Mouse (Mus musculus) layer of hippocampus, postnatal 14 days (tissue): ENCODE results near the gene Scamp3. TPM values are rescaled to one million over a fixed set of nuclear protein-coding genes. Genes with fewer than 3 reads are reported as not detected.

Source experiments
- DNase-seq, 2 experiments: peaks; one replicate each; pipeline ENCODE4 v3.0.0; 2021 to 2022; ENCODE audit warnings: low spot score in 2 of 2, mixed read lengths in 1 of 2
- total RNA-seq, 2 experiments: library from RNA; stranded (reverse); gene quantifications; 2 replicates each; pipeline ENCODE4 v1.2.3; 2021

Gene Scamp3
- total RNA-seq, 2 experiments from 2014 or later: 74.5 to 75.6 TPM

GRCm38 (mm10) chr3:89161786-89162185, 15.5 kb upstream of the Scamp3 start:
- no peak for DNase-seq

- no peak for DNase-seq
Measured at GRCm38 (mm10) chr3:89163123-89163522, 14.2 kb upstream of the Scamp3 start.

DNA sequence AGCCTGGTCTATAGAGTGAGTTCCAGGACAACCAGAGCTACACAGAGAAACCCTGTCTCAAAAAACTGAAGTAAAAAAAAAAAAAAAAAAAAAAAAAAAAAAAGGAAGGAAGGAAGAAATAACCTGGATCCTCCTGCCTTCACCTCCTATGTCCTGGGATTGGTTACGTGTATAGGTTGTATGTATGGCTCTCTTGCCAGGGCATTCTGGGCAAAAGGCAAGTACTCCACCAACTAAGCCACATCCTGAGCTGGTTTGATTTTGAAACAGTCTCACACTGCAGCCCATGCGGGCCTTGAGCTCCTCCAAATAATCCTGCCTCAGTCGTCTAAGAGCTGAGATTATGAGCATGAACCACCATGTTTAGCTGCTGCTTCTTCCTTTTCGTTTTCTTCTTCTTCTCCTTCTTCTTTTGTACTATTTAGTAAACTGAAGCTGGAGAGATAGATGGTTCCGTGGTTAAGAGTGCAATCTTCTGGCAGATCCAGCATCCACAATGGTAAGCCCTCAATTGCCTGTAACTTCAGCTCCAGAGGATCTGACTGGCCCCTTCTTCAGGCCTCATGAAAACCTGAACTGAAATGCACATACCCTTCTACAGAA, 13.5 kb upstream of the Scamp3 start:
- DNase-seq: no peak

- peak; percentile 86 to 93 for DNase-seq
Measured at GRCm38 (mm10) chr3:89164506-89165267, 12.6 kb upstream of the Scamp3 start, which contains the start of gene Clk2. Clk2 (plus strand) TSS chr3:89164795.

DNA sequence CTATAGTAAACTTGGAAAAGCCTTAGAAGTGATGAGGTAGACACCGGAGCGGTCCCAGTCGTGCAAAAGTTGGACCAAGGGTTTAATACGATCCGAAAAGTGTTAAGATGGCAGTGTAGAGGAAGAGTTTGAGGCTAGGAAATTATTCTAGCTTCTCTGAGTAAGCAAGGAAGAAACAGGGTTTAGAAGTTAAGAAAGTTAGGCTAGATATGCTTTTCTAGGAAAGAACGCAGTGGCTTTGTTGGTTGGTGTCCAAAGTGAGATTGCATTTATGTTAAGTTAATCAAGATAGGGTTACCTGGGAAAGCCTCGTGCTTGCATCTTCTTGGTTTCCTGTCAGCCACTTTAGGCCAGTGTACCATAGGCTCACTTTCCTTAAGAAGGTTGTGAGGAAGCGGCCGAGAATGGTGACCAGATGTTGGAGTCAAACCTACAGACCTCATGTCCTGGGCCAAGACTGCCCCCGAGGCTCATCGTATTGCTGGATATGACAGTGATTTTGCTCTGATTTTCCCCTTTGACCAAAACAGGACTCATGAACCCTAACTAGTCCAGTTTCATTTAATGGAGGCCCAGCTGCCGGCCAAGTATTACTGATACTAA, 11.9 kb upstream of the Scamp3 start:
- no peak for DNase-seq

DNA sequence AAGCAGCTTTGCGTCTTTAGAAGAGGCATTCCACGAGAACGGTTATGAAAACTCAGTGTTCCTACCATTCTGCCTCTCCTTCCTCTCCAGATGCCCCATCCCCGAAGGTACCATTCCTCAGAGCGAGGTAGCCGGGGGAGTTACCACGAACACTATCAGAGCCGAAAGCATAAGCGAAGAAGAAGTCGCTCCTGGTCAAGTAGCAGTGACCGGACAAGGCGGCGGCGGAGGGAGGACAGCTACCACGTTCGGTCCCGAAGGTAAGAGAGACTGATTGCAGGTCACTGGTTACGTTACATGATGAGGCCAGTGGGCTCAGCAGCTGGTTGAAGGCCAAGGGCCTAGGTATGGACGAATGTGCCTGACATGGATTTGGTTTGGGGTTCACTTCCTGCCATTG, 10.3 kb upstream of the Scamp3 start:
- no peak for DNase-seq

DNA sequence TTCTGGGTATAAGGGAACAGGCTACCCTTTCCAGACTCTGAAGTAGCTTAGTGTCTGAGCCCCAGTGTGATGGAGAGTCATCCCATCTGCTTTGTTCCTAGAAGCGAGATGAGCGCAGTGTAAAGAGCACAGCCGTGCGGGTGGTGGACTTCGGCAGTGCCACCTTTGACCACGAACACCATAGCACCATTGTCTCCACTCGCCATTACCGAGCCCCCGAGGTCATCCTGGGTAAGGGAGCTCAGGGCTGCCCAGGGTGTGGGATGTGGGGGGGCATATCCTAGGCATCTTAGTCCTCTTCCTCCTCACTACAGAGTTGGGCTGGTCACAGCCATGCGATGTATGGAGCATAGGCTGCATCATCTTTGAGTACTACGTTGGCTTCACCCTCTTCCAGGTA, 2.4 kb upstream of the Scamp3 start:
- DNase-seq: no peak

- DNase-seq: no peak
Measured at GRCm38 (mm10) chr3:89175544-89175943, 1.7 kb upstream of the Scamp3 start.

- no peak for DNase-seq
Measured at GRCm38 (mm10) chr3:89176421-89176820, 852 bp upstream of the Scamp3 start.

DNA sequence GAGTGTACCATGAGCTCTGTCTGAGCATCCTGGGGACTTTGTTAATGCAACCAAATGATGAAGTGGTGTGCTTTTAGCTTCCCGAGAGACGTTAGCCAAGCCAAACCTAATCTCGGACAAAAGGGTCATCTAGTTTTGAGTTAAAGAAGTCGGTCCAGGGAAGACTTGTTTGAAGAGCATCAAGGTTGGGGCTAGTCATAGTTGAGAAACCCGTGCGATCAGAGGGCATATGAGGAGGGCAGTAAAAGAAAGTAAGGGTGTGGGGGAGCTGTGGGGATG, 773 bp downstream of the Scamp3 start:
- no peak for DNase-seq

- DNase-seq: no peak
Measured at GRCm38 (mm10) chr3:89179056-89179455, 1.8 kb downstream of the Scamp3 start.

- DNase-seq: no peak
Measured at GRCm38 (mm10) chr3:89181749-89182500, 4.7 kb downstream of the Scamp3 start.

DNA sequence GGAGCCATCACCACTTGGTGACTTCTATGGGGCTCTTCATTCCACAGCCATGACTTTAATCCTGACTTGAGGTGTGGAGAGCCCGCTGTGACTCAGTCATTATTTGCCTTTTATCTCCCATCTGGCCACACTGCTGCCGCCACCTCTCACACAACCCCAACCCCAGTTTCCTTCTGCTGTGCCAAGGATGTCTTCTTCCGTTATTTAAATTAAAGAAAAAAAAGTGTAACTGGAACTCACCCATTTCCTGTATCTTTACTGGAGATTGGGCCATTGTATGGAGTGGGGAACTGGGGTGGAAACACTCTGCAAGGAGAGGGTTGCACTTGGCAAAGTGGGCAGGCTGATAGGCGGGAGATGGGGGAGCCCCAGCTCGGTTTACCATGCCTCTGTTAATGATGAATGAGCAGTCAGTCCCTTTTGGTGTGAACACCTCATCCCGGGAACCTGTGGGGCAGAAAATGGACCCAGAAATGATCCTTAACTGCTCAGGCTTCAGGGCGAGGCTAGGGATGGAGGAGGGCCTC, 5.3 kb downstream of the Scamp3 start:
- DNase-seq: no peak

- DNase-seq: peak; percentile 86 to 93
Measured at GRCm38 (mm10) chr3:89183058-89183958, 6.0 kb downstream of the Scamp3 start, which contains the start of gene Fam189b. Fam189b (plus strand) TSS chr3:89183143.

DNA sequence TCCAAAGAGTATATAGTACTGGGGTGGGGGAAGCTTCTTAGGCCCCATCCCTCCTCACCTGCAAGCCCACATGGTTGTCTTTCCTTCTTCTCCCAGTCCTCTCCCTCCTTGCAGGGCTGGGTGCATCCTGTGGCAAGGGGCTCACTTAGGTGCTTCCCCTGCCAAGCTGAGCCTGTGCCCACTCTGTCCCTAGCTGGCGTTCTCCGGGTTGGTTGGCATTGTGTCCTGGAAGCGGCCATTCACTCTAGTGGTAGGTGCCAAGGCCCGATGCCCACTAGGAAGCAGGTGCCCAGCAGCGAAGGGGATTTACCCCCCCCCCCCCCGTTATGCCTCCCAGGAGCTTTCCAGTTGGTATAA, 6.7 kb downstream of the Scamp3 start:
- peak; percentile 50 to 52 for DNase-seq

- no peak for DNase-seq
Measured at GRCm38 (mm10) chr3:89187197-89187596, 9.9 kb downstream of the Scamp3 start.

GRCm38 (mm10) chr3:89187690-89188477, 10.6 kb downstream of the Scamp3 start:
- no peak for DNase-seq

DNA sequence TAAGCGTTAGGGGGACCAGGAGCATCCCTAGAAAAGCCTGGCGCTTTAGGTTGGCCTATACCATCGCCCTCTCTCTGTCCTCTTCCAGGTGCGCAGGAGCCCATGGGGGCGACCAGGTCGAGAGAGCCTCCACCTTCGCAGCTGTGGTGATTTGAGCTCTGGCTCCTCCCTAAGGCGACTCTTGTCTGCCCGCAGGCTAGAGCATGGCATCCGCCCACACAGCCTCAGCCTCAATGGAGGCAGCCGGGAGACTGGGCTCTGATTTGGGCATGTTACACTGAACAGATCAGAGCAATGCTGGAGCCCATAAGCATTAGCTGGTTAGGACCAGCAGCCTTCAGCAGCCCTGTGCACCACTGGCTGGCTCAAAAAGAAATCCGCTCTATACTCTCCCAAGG, 11.2 kb downstream of the Scamp3 start:
- no peak for DNase-seq

DNA sequence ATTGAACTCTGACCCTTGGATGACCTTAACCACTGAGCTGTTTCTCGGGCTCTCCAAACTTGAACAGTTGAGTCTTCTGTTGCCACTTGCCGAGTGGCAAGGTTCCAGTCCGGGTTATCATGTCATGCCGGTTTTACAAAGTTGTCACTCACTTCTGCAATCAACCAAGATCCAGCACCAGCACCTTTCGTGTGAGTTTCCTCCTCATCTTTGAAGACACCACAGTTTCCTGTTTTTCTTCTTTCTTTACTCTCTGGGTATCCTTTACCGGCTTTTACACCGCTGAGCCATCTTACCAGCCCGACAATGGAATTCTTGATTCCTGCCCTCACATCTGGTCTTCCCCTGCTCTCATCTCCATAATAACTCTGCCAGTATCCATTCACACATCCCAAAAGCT, 13.2 kb downstream of the Scamp3 start:
- DNase-seq: no peak

DNA sequence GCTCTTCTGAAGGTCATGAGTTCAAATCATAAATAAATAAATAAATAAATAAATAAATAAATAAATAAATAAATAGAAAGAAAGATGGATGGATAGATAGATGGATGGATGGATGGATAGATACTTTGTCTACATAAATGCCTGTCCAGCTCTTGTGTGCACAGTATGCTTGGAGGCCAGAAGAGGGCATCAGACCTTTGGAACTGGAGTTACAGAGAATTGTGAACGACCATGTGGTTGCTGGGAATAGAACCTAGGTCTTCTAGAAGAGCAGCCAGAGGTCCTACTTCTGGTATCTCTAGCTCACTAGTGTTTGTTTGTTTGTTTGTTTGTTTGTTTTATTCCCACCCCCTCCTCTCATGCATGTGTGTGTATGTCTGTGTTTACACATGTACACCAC, 16.1 kb downstream of the Scamp3 start:
- no peak for DNase-seq
